ENCODE assay signal across 13 mouse cellular contexts in genomic region chr16:42835940-42836339, GRCm38 (mm10). TPM values are rescaled to one million over a fixed set of nuclear protein-coding genes. Genes with fewer than 3 reads are reported as not detected.
DNase-seq lines count a peak whose midpoint lies in the region; ATAC-seq and TF ChIP-seq lines count a peak whose summit lies in the region.
"Had no signal": no experiment of that assay in that cellular context is flagged by ENCODE, and none has a peak within 500 bp of the region (broad histone marks: within the 10 kb centered on the region; RNA-seq: fewer than 3 reads in every experiment).

No protein-coding gene starts in this region.

- H3K9me3 ChIP-seq in kidney, postnatal 0 days (replicated peaks; ENCODE audit: low read length): no peaks in the 10 kb centered on the region
- no peaks in the 10 kb centered on the region for H3K9me3 ChIP-seq in kidney, embryonic 15.5 days (replicated peaks)
- H3K9me3 ChIP-seq: limb, embryonic 12.5 days; neural tube, embryonic 15.5 days had no signal

- no peaks in the 10 kb centered on the region for H3K36me3 ChIP-seq in kidney, postnatal 0 days (ENCODE audit: insufficient read depth, low read length)
- no peaks in the 10 kb centered on the region for H3K36me3 ChIP-seq in kidney, embryonic 15.5 days
- no peaks in the 10 kb centered on the region for H3K36me3 ChIP-seq in thymus, adult 2 months (ENCODE audit: control insufficient read depth, insufficient read depth, low read length)
- H3K36me3 ChIP-seq: limb, embryonic 12.5 days; neural tube, embryonic 15.5 days had no signal

- no peak overlapping the region for H3K9ac ChIP-seq in kidney, postnatal 0 days (ENCODE audit: low read depth, low read length)
- no peak overlapping the region for H3K9ac ChIP-seq in kidney, embryonic 15.5 days
- H3K9ac ChIP-seq: limb, embryonic 12.5 days; neural tube, embryonic 15.5 days had no signal

- no peaks in the 10 kb centered on the region for H3K27me3 ChIP-seq in kidney, postnatal 0 days (ENCODE audit: insufficient read depth, low read length)
- no peaks in the 10 kb centered on the region for H3K27me3 ChIP-seq in kidney, embryonic 15.5 days
- H3K27me3 ChIP-seq in thymus, adult 2 months (ENCODE audit: control insufficient read depth, insufficient read depth, low read length): no peaks in the 10 kb centered on the region
- H3K27me3 ChIP-seq: limb, embryonic 12.5 days; neural tube, embryonic 15.5 days had no signal

- H3K27ac ChIP-seq in kidney, postnatal 0 days: no peak overlapping the region
- no peak overlapping the region for H3K27ac ChIP-seq in kidney, embryonic 15.5 days
- H3K27ac ChIP-seq in thymus, adult 2 months (ENCODE audit: control insufficient read depth, insufficient read depth, low read length): no peak overlapping the region
- H3K27ac ChIP-seq: limb, embryonic 12.5 days; neural tube, embryonic 15.5 days had no signal

- peak; percentile 12 for DNase-seq in embryo, embryonic 10.5 days (ENCODE audit: low spot score)
- no peak for DNase-seq in embryo, embryonic 10 days (ENCODE audit: low spot score)
- DNase-seq in kidney, postnatal 0 days (ENCODE audit: low spot score): peak; percentile 76
- peak; percentile 64 for DNase-seq in 3T3-L1 (ENCODE audit: low read depth, low spot score)
- DNase-seq in brain, embryonic 18.5 days (ENCODE audit: low read depth, low spot score): peak; percentile 2
- DNase-seq in B cell, adult 2 months: no peak
- DNase-seq in thymus, adult 2 months: no peak
- DNase-seq: gastrocnemius, postnatal 25 days; heart, postnatal 36 days had no signal

- ATAC-seq in kidney, postnatal 0 days (replicated peaks; ENCODE audit: low FRiP score, low read depth): no peak
- no peak for ATAC-seq in kidney, embryonic 15.5 days (replicated peaks; ENCODE audit: low FRiP score)

- H3K4me1 ChIP-seq in kidney, postnatal 0 days (replicated peaks; ENCODE audit: insufficient read depth, low read length): no peaks in the 10 kb centered on the region
- no peaks in the 10 kb centered on the region for H3K4me1 ChIP-seq in kidney, embryonic 15.5 days
- H3K4me1 ChIP-seq in thymus, adult 2 months (replicated peaks; ENCODE audit: control insufficient read depth, insufficient read depth, low read length): no peaks in the 10 kb centered on the region
- H3K4me1 ChIP-seq: limb, embryonic 12.5 days; neural tube, embryonic 15.5 days had no signal

- no peak for TF ChIP-seq POLR2A in thymus, adult 2 months (IDR thresholded peaks at IDR 0.05; ENCODE audit: control insufficient read depth, extremely low read depth, insufficient read depth, low read length, poor library complexity)

- H3K4me3 ChIP-seq in kidney, postnatal 0 days (replicated peaks; ENCODE audit: low read depth, low read length): no peak overlapping the region
- H3K4me3 ChIP-seq in kidney, embryonic 15.5 days (replicated peaks): no peak overlapping the region
- H3K4me3 ChIP-seq in thymus, adult 2 months (ENCODE audit: control insufficient read depth, insufficient read depth, low read length): no peak overlapping the region
- H3K4me3 ChIP-seq: erythroblast, embryonic 14.5 days; limb, embryonic 12.5 days; neural tube, embryonic 15.5 days had no signal

- WGBS in kidney, postnatal 0 days: 62% methylated on average over 5 of the region's 5 CpGs
- 69% methylated on average over 5 of the region's 5 CpGs for WGBS in kidney, embryonic 15.5 days
- WGBS in thymus, adult 2 months: 62% methylated on average over 5 of the region's 5 CpGs

- H3K4me2 ChIP-seq in kidney, postnatal 0 days (ENCODE audit: low read length): no peak overlapping the region
- no peak overlapping the region for H3K4me2 ChIP-seq in kidney, embryonic 15.5 days
- H3K4me2 ChIP-seq: limb, embryonic 12.5 days; neural tube, embryonic 15.5 days had no signal

- peak; percentile 65 for TF ChIP-seq CTCF in kidney, postnatal 0 days (IDR thresholded peaks at IDR 0.05; ENCODE audit: low read depth)
- no peak for TF ChIP-seq CTCF in thymus, adult 2 months (IDR thresholded peaks at IDR 0.05; ENCODE audit: borderline replicate concordance, control insufficient read depth, extremely low read depth, insufficient read depth, low read length, poor library complexity)

RNA-seq across cellular contexts. Expression of gene Zbtb20, which starts 39.7 kb away (rescaled TPM):
- 36.8 and 43.9 TPM in 2 replicates for polyA plus RNA-seq in kidney, postnatal 0 days (2015; fragmentation: Nextera tagmentation; extraction: Ambion mirVana)
- polyA plus RNA-seq in kidney, embryonic 15.5 days (2015; fragmentation: Nextera tagmentation; extraction: Ambion mirVana): 41.2 and 42.1 TPM in 2 replicates
- polyA plus RNA-seq in thymus, adult 2 months (2012; rRNA removed): 13.5 and 19.1 TPM in 2 replicates

Comparison
In these comparisons a context has a peak if more than half of its experiments do, and no peak if none do; other contexts are left out.
1. DNase-seq: peak in embryo, embryonic 10.5 days (single experiment), kidney, postnatal 0 days (single experiment), 3T3-L1 (single experiment) and brain, embryonic 18.5 days (single experiment); none in embryo, embryonic 10 days (single experiment), B cell, adult 2 months (0 of 2) and thymus, adult 2 months (single experiment).